Mouse (Mus musculus): ENCODE results near the gene Spock1. TPM values are rescaled to one million over a fixed set of nuclear protein-coding genes. Genes with fewer than 3 reads are reported as not detected.

The Spock1 gene
- polyA plus RNA-seq, 1 experiment from 2014 or later: 1.2 TPM

DNA sequence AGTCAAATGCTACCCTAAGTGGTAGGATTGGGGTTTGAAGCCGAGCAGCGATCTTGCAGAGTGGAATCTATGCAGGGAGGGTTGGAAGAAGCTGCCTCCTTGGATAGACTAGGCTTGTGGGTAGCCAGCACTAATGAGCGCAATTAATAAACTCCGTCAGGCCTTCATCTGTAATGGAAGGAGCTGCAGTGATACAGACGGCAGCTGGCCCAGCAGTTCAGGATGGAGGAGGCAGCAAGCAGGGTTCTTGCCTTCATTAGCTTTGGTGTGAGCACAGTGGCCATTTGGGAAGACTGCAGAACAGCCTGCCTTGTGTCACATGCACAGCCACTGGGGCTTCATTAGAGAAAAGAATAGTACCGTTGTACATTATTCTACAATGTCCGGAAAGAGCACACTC lies 459.2 kb downstream of the Spock1 start:
- H3K4me1 ChIP-seq (ENCODE audit: control insufficient read depth, insufficient read depth, low read length): peaks cover 24% of the 10 kb centered on the region
- H3K9ac ChIP-seq (ENCODE audit: low read length): no peak overlapping the region
- H3K27ac ChIP-seq (replicated peaks; ENCODE audit: low read depth, low read length): no peak overlapping the region
- H3K36me3 ChIP-seq (ENCODE audit: control insufficient read depth, insufficient read depth, low read length): no peaks in the 10 kb centered on the region
- H3K4me2 ChIP-seq (ENCODE audit: low read depth, severe bottlenecking): no peak overlapping the region
- ATAC-seq (ENCODE audit: insufficient number of reproducible peaks, low FRiP score, low TSS enrichment, low read depth) (no peak), DNase-seq (ENCODE audit: low spot score) (no peak)
- H3K4me3 ChIP-seq (ENCODE audit: low read depth, low read length): no peak overlapping the region
- no peaks in the 10 kb centered on the region for H3K9me3 ChIP-seq (ENCODE audit: control insufficient read depth, low read length)
- no peaks in the 10 kb centered on the region for H3K27me3 ChIP-seq (ENCODE audit: control insufficient read depth, insufficient read depth, low read length)
- WGBS: 66% methylated on average over 7 of the region's 7 CpGs

DNA sequence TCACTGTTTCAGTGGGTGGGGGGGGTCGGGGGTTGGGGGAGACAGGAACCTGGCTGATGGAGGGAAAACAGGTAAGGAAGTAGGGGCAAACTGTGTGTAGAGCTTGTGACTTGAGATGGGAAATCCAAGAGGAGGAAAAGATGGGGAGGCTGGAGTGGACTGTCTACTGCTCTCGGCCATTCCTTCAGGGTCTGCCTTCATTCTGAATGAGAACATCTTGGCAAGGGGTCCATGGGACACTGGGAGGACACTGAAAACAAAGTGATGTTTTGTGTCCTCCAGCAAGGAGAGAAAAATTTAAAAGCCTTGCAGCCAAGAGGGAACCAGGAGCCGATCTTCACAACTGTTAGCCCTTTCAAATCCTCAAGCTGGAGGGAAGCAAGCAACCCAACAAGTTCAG lies 463.2 kb downstream of the Spock1 start:
- H3K27me3 ChIP-seq (ENCODE audit: control insufficient read depth, insufficient read depth, low read length): no peaks in the 10 kb centered on the region
- 89% methylated on average over 3 of the region's 3 CpGs for WGBS
- peaks cover 10% of the 10 kb centered on the region for H3K4me1 ChIP-seq (ENCODE audit: control insufficient read depth, insufficient read depth, low read length)
- no peak overlapping the region for H3K9ac ChIP-seq (ENCODE audit: low read length)
- no peak for DNase-seq (ENCODE audit: low spot score)
- no peak overlapping the region for H3K4me2 ChIP-seq (ENCODE audit: low read depth, severe bottlenecking)
- H3K9me3 ChIP-seq (ENCODE audit: control insufficient read depth, low read length): no peaks in the 10 kb centered on the region
- H3K27ac ChIP-seq (replicated peaks; ENCODE audit: low read depth, low read length): no peak overlapping the region
- no peak overlapping the region for H3K4me3 ChIP-seq (ENCODE audit: low read depth, low read length)
- H3K36me3 ChIP-seq (ENCODE audit: control insufficient read depth, insufficient read depth, low read length): no peaks in the 10 kb centered on the region
- ATAC-seq (ENCODE audit: insufficient number of reproducible peaks, low FRiP score, low TSS enrichment, low read depth): no peak

DNA sequence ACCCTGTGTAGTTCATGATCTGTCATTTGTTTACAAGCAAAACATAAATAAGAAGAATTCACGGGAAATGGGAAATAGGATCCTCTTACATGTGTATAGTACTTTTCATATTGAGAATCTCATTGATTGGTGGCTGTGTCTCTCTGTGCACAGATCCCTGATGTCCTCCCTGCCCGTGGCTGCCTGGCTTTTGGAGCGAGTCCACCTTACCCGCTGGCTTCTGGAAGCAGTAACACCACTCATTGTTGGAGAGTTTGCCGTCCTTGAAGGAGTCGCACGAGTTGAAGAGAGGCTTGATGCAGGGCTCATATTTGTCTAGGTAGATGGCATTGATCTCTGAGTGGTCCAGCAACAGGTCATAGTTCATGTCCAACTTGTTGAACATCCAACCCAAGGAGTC lies 468.0 kb downstream of the Spock1 start:
- Histone ChIP-seq H3K4me3 (ENCODE audit: low read depth, low read length) (no peak overlapping the region), H3K36me3 (ENCODE audit: control insufficient read depth, insufficient read depth, low read length) (no peaks in the 10 kb centered on the region), H3K4me1 (ENCODE audit: control insufficient read depth, insufficient read depth, low read length) (peaks cover 12% of the 10 kb centered on the region), H3K27me3 (ENCODE audit: control insufficient read depth, insufficient read depth, low read length) (no peaks in the 10 kb centered on the region), H3K27ac (replicated peaks; ENCODE audit: low read depth, low read length) (no peak overlapping the region), H3K9me3 (ENCODE audit: control insufficient read depth, low read length) (no peaks in the 10 kb centered on the region), H3K9ac (ENCODE audit: low read length) (no peak overlapping the region), H3K4me2 (ENCODE audit: low read depth, severe bottlenecking) (no peak overlapping the region)
- 88% methylated on average over 7 of the region's 7 CpGs for WGBS
- ATAC-seq (ENCODE audit: insufficient number of reproducible peaks, low FRiP score, low TSS enrichment, low read depth) (no peak), DNase-seq (ENCODE audit: low spot score) (no peak)

DNA sequence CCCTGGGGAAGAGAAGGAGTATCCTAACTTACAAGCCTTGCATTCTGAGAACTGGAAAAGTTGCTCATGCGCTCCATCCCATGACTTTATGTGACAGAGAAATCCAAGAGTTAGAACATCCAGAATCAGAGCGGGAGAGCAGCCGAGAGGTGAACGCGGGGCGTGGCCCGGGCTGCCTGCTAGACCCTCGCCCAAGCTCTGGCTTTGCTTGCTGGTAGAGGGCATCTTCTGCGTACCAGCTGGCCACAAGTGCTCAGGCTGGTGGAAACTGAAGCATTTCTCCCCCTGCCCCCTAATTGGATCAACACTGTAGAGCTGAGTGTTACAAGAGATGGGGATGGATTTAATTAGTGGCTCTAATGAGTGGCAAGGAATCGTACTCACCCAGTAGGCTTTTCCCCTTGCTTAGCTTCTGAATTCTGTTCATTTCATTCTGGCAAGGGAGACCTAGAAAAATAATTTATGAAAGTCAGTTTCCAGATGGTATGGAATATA lies 472.4 kb downstream of the Spock1 start:
- 0 out of 2 replicates have a peak, but pooled peaks cover 3% of the 10 kb centered on the region for H3K9me3 ChIP-seq (ENCODE audit: control insufficient read depth, low read length)
- no peak for DNase-seq (ENCODE audit: low spot score)
- no peak for ATAC-seq (ENCODE audit: insufficient number of reproducible peaks, low FRiP score, low TSS enrichment, low read depth)
- H3K4me3 ChIP-seq (ENCODE audit: low read depth, low read length): no peak overlapping the region
- WGBS: 61% methylated on average over 10 of the region's 10 CpGs
- H3K4me2 ChIP-seq (ENCODE audit: low read depth, severe bottlenecking): no peak overlapping the region
- H3K27me3 ChIP-seq (ENCODE audit: control insufficient read depth, insufficient read depth, low read length): no peaks in the 10 kb centered on the region
- no peak overlapping the region for H3K27ac ChIP-seq (replicated peaks; ENCODE audit: low read depth, low read length)
- H3K9ac ChIP-seq (ENCODE audit: low read length): no peak overlapping the region
- no peaks in the 10 kb centered on the region for H3K36me3 ChIP-seq (ENCODE audit: control insufficient read depth, insufficient read depth, low read length)
- peaks cover 12% of the 10 kb centered on the region for H3K4me1 ChIP-seq (ENCODE audit: control insufficient read depth, insufficient read depth, low read length)

DNA sequence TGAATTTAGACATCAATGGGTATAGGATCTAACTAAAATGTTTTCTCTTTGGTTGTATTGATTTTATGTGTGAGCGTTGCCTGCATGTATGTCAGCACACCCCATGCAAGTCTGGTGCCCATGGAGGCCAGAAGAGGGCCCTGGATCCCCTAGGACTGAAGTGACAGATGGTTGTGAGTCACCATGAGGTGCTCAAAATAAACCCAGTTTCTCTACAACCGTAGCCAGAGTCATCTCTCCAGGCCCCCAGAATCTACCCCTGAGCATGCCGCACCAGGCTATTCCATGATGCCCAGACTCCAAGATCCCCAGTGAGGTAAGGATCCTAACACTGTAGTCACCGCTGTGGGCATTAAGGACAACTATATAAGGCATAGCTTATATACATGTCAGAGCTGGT lies 474.3 kb downstream of the Spock1 start:
- no peaks in the 10 kb centered on the region for H3K27me3 ChIP-seq (ENCODE audit: control insufficient read depth, insufficient read depth, low read length)
- no peak for ATAC-seq (ENCODE audit: insufficient number of reproducible peaks, low FRiP score, low TSS enrichment, low read depth)
- H3K9me3 ChIP-seq (ENCODE audit: control insufficient read depth, low read length): 0 out of 2 replicates have a peak, but pooled peaks cover 3% of the 10 kb centered on the region
- no peak overlapping the region for H3K9ac ChIP-seq (ENCODE audit: low read length)
- H3K27ac ChIP-seq (replicated peaks; ENCODE audit: low read depth, low read length): no peak overlapping the region
- DNase-seq (ENCODE audit: low spot score): no peak
- H3K4me1 ChIP-seq (ENCODE audit: control insufficient read depth, insufficient read depth, low read length): peaks cover 12% of the 10 kb centered on the region
- H3K4me2 ChIP-seq (ENCODE audit: low read depth, severe bottlenecking): no peak overlapping the region
- no peaks in the 10 kb centered on the region for H3K36me3 ChIP-seq (ENCODE audit: control insufficient read depth, insufficient read depth, low read length)
- no peak overlapping the region for H3K4me3 ChIP-seq (ENCODE audit: low read depth, low read length)
- WGBS: 95% methylated on average over 4 of the region's 4 CpGs

DNA sequence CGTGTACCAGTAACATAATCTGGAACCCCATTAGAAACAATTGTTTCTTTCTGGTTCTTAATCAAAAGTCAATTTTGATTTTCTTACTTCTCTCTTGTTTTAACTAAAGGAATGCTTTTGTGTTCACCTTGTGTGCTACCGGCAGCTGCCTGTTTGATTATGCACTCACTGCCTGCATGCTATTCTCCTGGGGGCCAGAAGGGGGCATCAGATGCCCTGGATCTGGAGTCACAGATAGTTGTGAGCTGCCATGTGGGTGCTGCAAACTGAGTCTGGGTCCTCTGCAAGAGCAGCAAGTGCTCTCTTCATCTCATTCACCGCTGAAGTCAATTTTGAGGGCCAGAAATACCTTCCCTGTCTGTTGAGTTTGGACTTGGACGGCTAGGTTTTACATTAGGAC lies 476.3 kb downstream of the Spock1 start:
- no peak overlapping the region for H3K9ac ChIP-seq (ENCODE audit: low read length)
- no peak overlapping the region for H3K27ac ChIP-seq (replicated peaks; ENCODE audit: low read depth, low read length)
- no peak overlapping the region for H3K4me3 ChIP-seq (ENCODE audit: low read depth, low read length)
- H3K36me3 ChIP-seq (ENCODE audit: control insufficient read depth, insufficient read depth, low read length): no peaks in the 10 kb centered on the region
- 90% methylated on average over 4 of the region's 4 CpGs for WGBS
- H3K4me1 ChIP-seq (ENCODE audit: control insufficient read depth, insufficient read depth, low read length): peaks cover 11% of the 10 kb centered on the region
- DNase-seq (ENCODE audit: low spot score) (no peak), ATAC-seq (ENCODE audit: insufficient number of reproducible peaks, low FRiP score, low TSS enrichment, low read depth) (no peak)
- H3K9me3 ChIP-seq (ENCODE audit: control insufficient read depth, low read length): 0 out of 2 replicates have a peak, but pooled peaks cover 3% of the 10 kb centered on the region
- no peak overlapping the region for H3K4me2 ChIP-seq (ENCODE audit: low read depth, severe bottlenecking)
- H3K27me3 ChIP-seq (ENCODE audit: control insufficient read depth, insufficient read depth, low read length): no peaks in the 10 kb centered on the region

DNA sequence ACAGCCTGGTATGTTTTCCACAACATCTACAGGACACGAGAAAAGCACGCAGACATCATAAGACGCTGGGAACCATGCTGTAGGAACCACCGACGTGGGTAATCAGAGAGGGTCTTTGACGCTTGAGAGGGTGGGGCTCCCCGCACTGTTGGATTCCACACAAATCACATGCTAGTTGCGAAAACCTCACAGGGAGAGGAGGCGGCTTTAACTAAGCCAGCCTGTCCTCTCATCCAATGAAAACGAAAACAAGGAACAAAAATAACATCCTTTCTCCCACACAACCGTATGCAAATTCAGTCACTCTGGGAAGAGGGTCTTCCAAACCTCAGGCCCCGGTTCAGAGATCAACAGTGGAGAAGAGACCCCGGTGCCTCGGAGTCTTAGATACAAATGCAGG lies 479.3 kb downstream of the Spock1 start:
- ATAC-seq (ENCODE audit: insufficient number of reproducible peaks, low FRiP score, low TSS enrichment, low read depth) (no peak), DNase-seq (ENCODE audit: low spot score) (no peak)
- Histone ChIP-seq H3K36me3 (ENCODE audit: control insufficient read depth, insufficient read depth, low read length) (no peaks in the 10 kb centered on the region), H3K4me3 (ENCODE audit: low read depth, low read length) (no peak overlapping the region), H3K4me1 (ENCODE audit: control insufficient read depth, insufficient read depth, low read length) (no peaks in the 10 kb centered on the region), H3K27ac (replicated peaks; ENCODE audit: low read depth, low read length) (no peak overlapping the region), H3K9me3 (ENCODE audit: control insufficient read depth, low read length) (0 out of 2 replicates have a peak, but pooled peaks cover 3% of the 10 kb centered on the region), H3K27me3 (ENCODE audit: control insufficient read depth, insufficient read depth, low read length) (no peaks in the 10 kb centered on the region), H3K9ac (ENCODE audit: low read length) (no peak overlapping the region), H3K4me2 (ENCODE audit: low read depth, severe bottlenecking) (no peak overlapping the region)
- 73% methylated on average over 14 of the region's 14 CpGs for WGBS

DNA sequence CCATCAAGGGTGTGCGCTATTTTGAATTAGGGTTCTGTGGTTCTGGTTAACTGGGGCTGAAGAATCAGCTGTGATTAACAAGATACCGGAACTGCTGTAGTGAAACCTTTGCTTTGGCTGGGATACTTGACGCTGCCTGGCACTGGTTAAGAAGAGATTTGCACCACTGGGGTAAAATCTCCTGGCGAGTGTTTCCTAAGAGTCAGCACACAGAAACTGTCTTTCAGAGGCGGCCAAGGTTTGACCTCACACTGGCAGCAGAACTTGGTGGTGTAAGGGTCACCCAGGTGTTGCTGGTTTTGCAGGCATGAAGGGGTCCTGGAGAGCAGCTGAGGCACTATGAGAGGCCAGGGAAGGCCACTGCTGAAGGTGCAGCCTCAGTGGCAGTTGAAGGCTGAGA lies 489.4 kb downstream of the Spock1 start:
- DNase-seq (ENCODE audit: low spot score): no peak
- ATAC-seq (ENCODE audit: insufficient number of reproducible peaks, low FRiP score, low TSS enrichment, low read depth): no peak
- H3K9ac ChIP-seq (ENCODE audit: low read length): no peak overlapping the region
- WGBS: 88% methylated on average over 5 of the region's 5 CpGs
- no peaks in the 10 kb centered on the region for H3K27me3 ChIP-seq (ENCODE audit: control insufficient read depth, insufficient read depth, low read length)
- no peaks in the 10 kb centered on the region for H3K9me3 ChIP-seq (ENCODE audit: control insufficient read depth, low read length)
- H3K36me3 ChIP-seq (ENCODE audit: control insufficient read depth, insufficient read depth, low read length): no peaks in the 10 kb centered on the region
- H3K4me2 ChIP-seq (ENCODE audit: low read depth, severe bottlenecking): no peak overlapping the region
- H3K4me1 ChIP-seq (ENCODE audit: control insufficient read depth, insufficient read depth, low read length): no peaks in the 10 kb centered on the region
- no peak overlapping the region for H3K27ac ChIP-seq (replicated peaks; ENCODE audit: low read depth, low read length)
- H3K4me3 ChIP-seq (ENCODE audit: low read depth, low read length): no peak overlapping the region

DNA sequence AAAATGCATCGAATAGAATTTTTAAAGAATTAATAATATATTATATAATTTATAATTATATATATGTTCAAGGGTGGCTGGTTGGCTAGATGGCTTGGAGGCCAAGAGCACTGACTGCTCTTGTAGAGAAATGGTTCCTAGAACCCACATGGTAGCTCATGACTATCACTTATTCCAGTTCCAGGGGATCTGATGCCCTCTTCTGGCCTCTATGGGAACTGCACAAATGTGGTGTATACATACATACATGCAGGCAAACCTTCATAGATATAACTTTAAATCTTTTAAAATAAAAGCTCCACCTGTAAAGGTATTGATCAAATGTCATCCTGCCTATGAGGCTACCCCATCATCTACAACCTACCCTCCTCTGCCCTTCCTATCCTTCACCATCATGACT lies 493.4 kb downstream of the Spock1 start:
- H3K36me3 ChIP-seq (ENCODE audit: control insufficient read depth, insufficient read depth, low read length): no peaks in the 10 kb centered on the region
- WGBS: 96% methylated on average over 1 of the region's 1 CpGs
- H3K4me3 ChIP-seq (ENCODE audit: low read depth, low read length): no peak overlapping the region
- no peaks in the 10 kb centered on the region for H3K9me3 ChIP-seq (ENCODE audit: control insufficient read depth, low read length)
- ATAC-seq (ENCODE audit: insufficient number of reproducible peaks, low FRiP score, low TSS enrichment, low read depth): no peak
- no peak overlapping the region for H3K27ac ChIP-seq (replicated peaks; ENCODE audit: low read depth, low read length)
- no peak overlapping the region for H3K9ac ChIP-seq (ENCODE audit: low read length)
- H3K27me3 ChIP-seq (ENCODE audit: control insufficient read depth, insufficient read depth, low read length): no peaks in the 10 kb centered on the region
- H3K4me2 ChIP-seq (ENCODE audit: low read depth, severe bottlenecking): no peak overlapping the region
- no peak for DNase-seq (ENCODE audit: low spot score)
- no peaks in the 10 kb centered on the region for H3K4me1 ChIP-seq (ENCODE audit: control insufficient read depth, insufficient read depth, low read length)

Data from limb, embryonic 11.5 days (tissue).